Mouse (Mus musculus): ENCODE data around the gene Tnnc2. TPM values are rescaled to one million over a fixed set of nuclear protein-coding genes. Genes with fewer than 3 reads are reported as not detected.

Gene Tnnc2
- polyA plus RNA-seq, 1 experiment from 2014 or later, result 377 TPM

DNA sequence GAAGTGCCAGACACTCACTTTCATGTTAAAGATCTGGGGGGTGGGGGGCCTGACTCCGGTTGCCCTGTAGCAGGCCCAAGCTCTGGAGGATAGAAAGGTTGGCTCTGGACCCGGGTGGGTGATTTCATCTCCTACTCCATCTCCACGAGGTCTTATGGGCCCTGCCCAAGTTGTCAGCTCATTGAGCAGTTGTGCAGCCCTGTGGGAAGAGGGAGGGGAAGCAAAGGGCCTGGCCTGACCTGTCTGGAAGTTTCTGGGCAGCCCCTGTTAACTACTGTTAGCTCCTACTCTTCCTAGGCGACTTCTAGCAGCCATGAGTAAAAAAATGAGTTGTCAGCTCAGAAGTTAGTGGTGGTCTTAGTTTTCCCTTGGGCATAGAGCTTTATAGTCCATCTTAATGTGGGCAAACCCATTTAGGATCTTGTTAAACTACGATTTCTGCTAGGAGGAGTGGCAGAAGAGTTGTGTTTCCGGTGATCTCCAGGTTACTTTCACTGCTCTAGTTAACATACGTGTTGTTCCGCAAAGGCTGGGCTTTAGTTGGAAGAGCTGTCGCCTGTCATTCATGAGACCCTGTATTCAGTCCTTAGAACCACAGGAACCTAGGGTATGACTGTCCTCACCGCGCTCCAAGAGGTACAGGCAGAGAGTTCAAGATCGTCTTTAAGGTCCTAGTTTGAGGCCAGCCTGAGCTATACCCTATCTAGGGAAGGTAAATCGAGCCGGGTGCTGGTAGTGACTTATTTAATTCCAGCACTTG, 6.4 kb downstream of the Tnnc2 start:
- WGBS, result 76% methylated on average over 14 of the region's 14 CpGs
- peaks cover 30% of the 10 kb centered on the region for H3K4me1 ChIP-seq (ENCODE audit: control insufficient read depth, insufficient read depth, low read length)
- H3K27ac ChIP-seq (ENCODE audit: low read length), result peak overlapping the region; percentile 25
- H3K4me3 ChIP-seq (replicated peaks; ENCODE audit: low read length), result no peak overlapping the region
- H3K36me3 ChIP-seq (ENCODE audit: control insufficient read depth, insufficient read depth, low read length), result peaks cover 6% of the 10 kb centered on the region; the same call in 1 of the 2 replicates
- H3K27me3 ChIP-seq (ENCODE audit: control insufficient read depth, insufficient read depth, low read length), result no peaks in the 10 kb centered on the region
- ATAC-seq (ENCODE audit: insufficient read depth, low FRiP score), result no peak
- no peak overlapping the region for H3K4me2 ChIP-seq (ENCODE audit: low read depth, low read length)
- H3K9ac ChIP-seq (ENCODE audit: low read length), result no peak overlapping the region
- H3K9me3 ChIP-seq (replicated peaks; ENCODE audit: control insufficient read depth, low read length), result no peaks in the 10 kb centered on the region

DNA sequence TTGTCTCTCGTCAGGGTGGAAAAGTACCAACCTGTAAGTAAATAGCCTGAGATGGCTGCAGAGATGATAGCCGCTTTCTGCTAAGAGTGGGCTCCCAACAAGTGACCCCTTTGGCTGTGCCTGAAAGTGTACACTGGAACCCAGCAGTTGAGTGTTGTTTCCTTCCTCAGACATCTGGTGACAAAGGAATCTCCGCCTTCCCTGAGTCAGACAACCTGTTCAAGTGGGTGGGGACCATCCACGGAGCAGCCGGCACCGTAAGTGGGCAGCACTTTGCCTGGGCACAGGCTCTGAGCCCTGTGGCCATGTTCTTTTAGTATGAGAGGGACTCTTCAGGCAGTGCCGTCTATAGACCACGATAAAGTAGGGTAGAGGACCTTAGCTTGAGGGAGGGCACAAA, 8.6 kb downstream of the Tnnc2 start:
- peaks cover 10% of the 10 kb centered on the region for H3K36me3 ChIP-seq (ENCODE audit: control insufficient read depth, insufficient read depth, low read length)
- H3K4me2 ChIP-seq (ENCODE audit: low read depth, low read length), result peak overlapping the region; percentile 79
- no peak overlapping the region for H3K27ac ChIP-seq (ENCODE audit: low read length)
- H3K9me3 ChIP-seq (replicated peaks; ENCODE audit: control insufficient read depth, low read length), result no peaks in the 10 kb centered on the region
- H3K4me1 ChIP-seq (ENCODE audit: control insufficient read depth, insufficient read depth, low read length), result peaks cover 30% of the 10 kb centered on the region
- 67% methylated on average over 8 of the region's 8 CpGs for WGBS
- H3K9ac ChIP-seq (ENCODE audit: low read length), result peak overlapping the region; percentile 88
- no peak for ATAC-seq (ENCODE audit: insufficient read depth, low FRiP score)
- H3K27me3 ChIP-seq (ENCODE audit: control insufficient read depth, insufficient read depth, low read length), result no peaks in the 10 kb centered on the region
- peak overlapping the region; percentile 98 for H3K4me3 ChIP-seq (replicated peaks; ENCODE audit: low read length)

- WGBS, result 2% methylated on average over 15 of the region's 15 CpGs
- Histone ChIP-seq H3K9me3 (replicated peaks; ENCODE audit: control insufficient read depth, low read length) (no peaks in the 10 kb centered on the region), H3K27me3 (ENCODE audit: control insufficient read depth, insufficient read depth, low read length) (no peaks in the 10 kb centered on the region), H3K36me3 (ENCODE audit: control insufficient read depth, insufficient read depth, low read length) (peaks cover 12% of the 10 kb centered on the region), H3K4me1 (ENCODE audit: control insufficient read depth, insufficient read depth, low read length) (peaks cover 30% of the 10 kb centered on the region), H3K27ac (ENCODE audit: low read length) (peak overlapping the region; percentile 70), H3K4me3 (replicated peaks; ENCODE audit: low read length) (peak overlapping the region; percentile 98), H3K9ac (ENCODE audit: low read length) (peak overlapping the region; percentile 88), H3K4me2 (ENCODE audit: low read depth, low read length) (peak overlapping the region; percentile 79)
- no peak for ATAC-seq (ENCODE audit: insufficient read depth, low FRiP score)
Observed at GRCm38 (mm10) chr2:164770279-164770678, 9.5 kb downstream of the Tnnc2 start.

DNA sequence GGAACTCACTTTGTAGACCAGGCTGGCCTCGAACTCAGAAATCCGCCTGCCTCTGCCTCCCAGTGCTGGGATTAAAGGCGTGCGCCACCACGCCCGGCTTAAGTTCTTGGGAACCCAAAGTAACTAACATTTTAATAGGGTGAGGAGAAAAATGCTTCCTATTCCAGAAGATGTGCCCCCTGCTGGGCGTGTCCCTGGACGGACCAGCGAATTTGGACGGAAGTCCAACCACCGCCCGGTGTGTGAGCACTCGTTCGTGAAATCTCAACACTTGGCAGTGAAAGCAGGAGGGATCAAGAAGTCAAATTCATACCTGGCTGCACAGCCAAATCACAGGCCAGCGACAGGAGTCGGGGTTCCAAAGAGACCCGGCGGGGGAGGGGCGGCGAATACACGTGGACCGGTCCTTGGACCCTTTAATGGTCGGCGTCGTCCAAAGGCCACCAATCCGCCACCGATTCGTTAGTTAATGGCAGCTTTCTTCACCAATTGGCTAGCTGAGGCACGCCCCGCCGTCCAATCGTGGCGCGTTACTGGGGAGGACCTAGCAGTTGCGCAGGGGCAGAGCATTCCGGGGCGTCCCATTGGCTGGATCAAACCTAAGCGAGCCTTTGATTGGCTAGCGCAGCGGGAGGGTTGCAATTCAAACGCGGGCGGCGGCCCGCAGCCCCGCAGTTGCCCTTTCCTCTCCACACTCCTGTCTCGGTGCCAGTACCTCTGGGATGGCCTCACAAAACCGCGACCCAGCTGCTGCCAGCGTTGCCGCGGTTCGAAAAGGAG, 10.3 kb downstream of the Tnnc2 start, which contains the start of gene Ube2c:
Gene Ube2c (plus strand): TSS at position 641 of the 780 bp plus-strand sequence.
- Histone ChIP-seq H3K4me1 (ENCODE audit: control insufficient read depth, insufficient read depth, low read length) (peaks cover 30% of the 10 kb centered on the region), H3K4me2 (ENCODE audit: low read depth, low read length) (peak within 1 kb of the TSS; percentile 79), H3K9ac (ENCODE audit: low read length) (peak within 1 kb of the TSS; percentile 88), H3K27me3 (ENCODE audit: control insufficient read depth, insufficient read depth, low read length) (no peaks in the 10 kb centered on the region), H3K9me3 (replicated peaks; ENCODE audit: control insufficient read depth, low read length) (no peaks in the 10 kb centered on the region), H3K36me3 (ENCODE audit: control insufficient read depth, insufficient read depth, low read length) (peaks cover 12% of the 10 kb centered on the region), H3K4me3 (replicated peaks; ENCODE audit: low read length) (peak within 1 kb of the TSS; percentile 98), H3K27ac (ENCODE audit: low read length) (peak within 1 kb of the TSS; percentile 79)
- WGBS, result 2% methylated on average over 53 of the region's 53 CpGs
- peak; percentile 98 for ATAC-seq (ENCODE audit: insufficient read depth, low FRiP score)

GRCm38 (mm10) chr2:164767812-164768540, 11.8 kb downstream of the Tnnc2 start:
- Histone ChIP-seq H3K27ac (ENCODE audit: low read length) (no peak overlapping the region), H3K9me3 (replicated peaks; ENCODE audit: control insufficient read depth, low read length) (no peaks in the 10 kb centered on the region), H3K27me3 (ENCODE audit: control insufficient read depth, insufficient read depth, low read length) (no peaks in the 10 kb centered on the region), H3K4me3 (replicated peaks; ENCODE audit: low read length) (no peak overlapping the region), H3K36me3 (ENCODE audit: control insufficient read depth, insufficient read depth, low read length) (peaks cover 9% of the 10 kb centered on the region), H3K9ac (ENCODE audit: low read length) (no peak overlapping the region), H3K4me2 (ENCODE audit: low read depth, low read length) (no peak overlapping the region), H3K4me1 (ENCODE audit: control insufficient read depth, insufficient read depth, low read length) (peaks cover 23% of the 10 kb centered on the region)
- WGBS, result 89% methylated on average over 15 of the region's 15 CpGs
- no peak for ATAC-seq (ENCODE audit: insufficient read depth, low FRiP score)

- 73% methylated on average over 3 of the region's 3 CpGs for WGBS
- Histone ChIP-seq H3K4me2 (ENCODE audit: low read depth, low read length) (no peak overlapping the region), H3K36me3 (ENCODE audit: control insufficient read depth, insufficient read depth, low read length) (peaks cover 14% of the 10 kb centered on the region), H3K4me1 (ENCODE audit: control insufficient read depth, insufficient read depth, low read length) (peaks cover 9% of the 10 kb centered on the region), H3K27me3 (ENCODE audit: control insufficient read depth, insufficient read depth, low read length) (no peaks in the 10 kb centered on the region), H3K9me3 (replicated peaks; ENCODE audit: control insufficient read depth, low read length) (no peaks in the 10 kb centered on the region), H3K9ac (ENCODE audit: low read length) (no peak overlapping the region), H3K27ac (ENCODE audit: low read length) (no peak overlapping the region), H3K4me3 (replicated peaks; ENCODE audit: low read length) (no peak overlapping the region)
- no peak for ATAC-seq (ENCODE audit: insufficient read depth, low FRiP score)
Observed at GRCm38 (mm10) chr2:164765841-164766240, 13.9 kb downstream of the Tnnc2 start.

- H3K27ac ChIP-seq (ENCODE audit: low read length), result no peak overlapping the region
- no peak overlapping the region for H3K4me3 ChIP-seq (replicated peaks; ENCODE audit: low read length)
- no peak for ATAC-seq (ENCODE audit: insufficient read depth, low FRiP score)
- peaks cover 33% of the 10 kb centered on the region for H3K36me3 ChIP-seq (ENCODE audit: control insufficient read depth, insufficient read depth, low read length)
- H3K9ac ChIP-seq (ENCODE audit: low read length), result no peak overlapping the region
- H3K9me3 ChIP-seq (replicated peaks; ENCODE audit: control insufficient read depth, low read length), result no peaks in the 10 kb centered on the region
- H3K4me2 ChIP-seq (ENCODE audit: low read depth, low read length), result no peak overlapping the region
- 87% methylated on average over 7 of the region's 7 CpGs for WGBS
- no peaks in the 10 kb centered on the region for H3K27me3 ChIP-seq (ENCODE audit: control insufficient read depth, insufficient read depth, low read length)
- no peaks in the 10 kb centered on the region for H3K4me1 ChIP-seq (ENCODE audit: control insufficient read depth, insufficient read depth, low read length)
Observed at GRCm38 (mm10) chr2:164762593-164762992, 17.2 kb downstream of the Tnnc2 start.

- no peak overlapping the region for H3K9ac ChIP-seq (ENCODE audit: low read length)
- no peaks in the 10 kb centered on the region for H3K27me3 ChIP-seq (ENCODE audit: control insufficient read depth, insufficient read depth, low read length)
- H3K4me2 ChIP-seq (ENCODE audit: low read depth, low read length), result no peak overlapping the region
- WGBS, result 95% methylated on average over 4 of the region's 4 CpGs
- peaks cover 33% of the 10 kb centered on the region for H3K36me3 ChIP-seq (ENCODE audit: control insufficient read depth, insufficient read depth, low read length)
- no peak overlapping the region for H3K27ac ChIP-seq (ENCODE audit: low read length)
- no peaks in the 10 kb centered on the region for H3K9me3 ChIP-seq (replicated peaks; ENCODE audit: control insufficient read depth, low read length)
- H3K4me1 ChIP-seq (ENCODE audit: control insufficient read depth, insufficient read depth, low read length), result no peaks in the 10 kb centered on the region
- no peak for ATAC-seq (ENCODE audit: insufficient read depth, low FRiP score)
- H3K4me3 ChIP-seq (replicated peaks; ENCODE audit: low read length), result no peak overlapping the region
Observed at GRCm38 (mm10) chr2:164761971-164762370, 17.8 kb downstream of the Tnnc2 start.

Data from stomach, embryonic 16.5 days (tissue).